Mouse (Mus musculus) naive thymus-derived CD4-positive, alpha-beta T cell, adult 2 months (primary cell): ENCODE results near the gene Slc25a3.
A peak's percentile ranks its signal among the peaks of the same experiment; 100 is the strongest.

Experiments used
- DNase-seq: peaks from one replicate; pipeline ENCODE4 v3.0.0-alpha.2; 2011; ENCODE audit warnings: low read depth

Gene Slc25a3

GRCm38 (mm10) chr10:91094251-91095104 is 29.4 kb downstream of the Slc25a3 start:
- no peak for DNase-seq

- no peak for DNase-seq
These were observed 31.0 kb downstream of the Slc25a3 start for GRCm38 (mm10) chr10:91092812-91093211.

- no peak for DNase-seq
These were observed 40.4 kb downstream of the Slc25a3 start for GRCm38 (mm10) chr10:91083393-91083927.

GRCm38 (mm10) chr10:91082550-91083392 is 41.1 kb downstream of the Slc25a3 start, which contains the start of the genes Apaf1 and Ikbip:
TSS of gene Apaf1 (minus strand) at chr10:91082770.
TSS of gene Ikbip (plus strand) at chr10:91082940.
- DNase-seq, result peak; percentile 100

- DNase-seq, result no peak
These were observed 41.8 kb downstream of the Slc25a3 start for GRCm38 (mm10) chr10:91081959-91082507.

GRCm38 (mm10) chr10:91080540-91080939 is 43.3 kb downstream of the Slc25a3 start:
- DNase-seq, result no peak

GRCm38 (mm10) chr10:91076667-91077066 is 47.2 kb downstream of the Slc25a3 start:
- no peak for DNase-seq

GRCm38 (mm10) chr10:91073345-91073744 is 50.5 kb downstream of the Slc25a3 start:
- no peak for DNase-seq

- peak; percentile 67 for DNase-seq
These were observed 52.1 kb downstream of the Slc25a3 start for GRCm38 (mm10) chr10:91071768-91072167.
